Mouse (Mus musculus): Measurements from ENCODE around the gene Mmgt1.

The Mmgt1 gene

GRCm38 (mm10) chrX:56597887-56598640 is at the start of gene Mmgt1:
Gene Mmgt1, minus strand, starts transcription at chrX:56598069.
- DNase-seq = peak; percentile 97

DNA sequence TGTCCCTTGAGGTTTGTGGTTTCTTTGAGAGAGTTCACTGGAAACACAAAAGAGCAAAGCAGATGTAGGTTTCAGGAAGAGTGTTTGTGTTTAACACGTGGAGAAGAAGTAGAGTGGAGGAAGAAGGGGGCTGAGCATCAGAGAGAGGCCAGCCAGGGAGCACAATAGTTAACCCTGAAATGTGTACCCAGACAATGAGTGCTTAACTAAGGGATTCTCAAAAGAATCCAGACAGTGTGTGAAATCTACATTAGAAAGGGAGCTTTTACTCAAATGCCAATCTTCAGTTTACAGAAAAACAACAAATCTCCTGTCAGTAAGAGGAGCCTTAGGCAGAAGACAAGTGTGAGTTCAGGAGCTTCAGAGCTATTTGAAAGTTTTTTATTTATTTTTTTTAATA is 42.2 kb upstream of the Mmgt1 start:
- DNase-seq = no peak

GRCm38 (mm10) chrX:56636185-56636584 is 38.3 kb upstream of the Mmgt1 start:
- no peak for DNase-seq

DNA sequence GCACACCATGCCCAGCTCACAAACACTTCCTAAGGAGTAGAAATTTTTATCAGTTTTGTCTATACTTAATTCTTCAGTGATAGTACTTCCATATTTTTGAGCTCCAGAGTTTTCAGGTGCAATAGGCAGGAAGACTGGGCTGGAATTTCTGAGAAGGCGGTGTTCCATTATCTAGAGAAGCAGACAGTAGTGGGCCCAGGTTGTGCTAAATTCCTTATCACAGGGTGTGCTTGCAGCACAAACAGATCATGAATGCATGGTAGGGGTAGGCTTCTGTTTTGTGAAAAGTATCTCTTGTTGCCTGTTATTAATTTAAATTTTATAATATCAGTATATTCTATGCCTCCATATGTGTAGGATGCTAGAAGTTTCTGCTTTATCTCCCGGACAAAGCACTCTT is 17.4 kb upstream of the Mmgt1 start:
- no peak for DNase-seq

DNA sequence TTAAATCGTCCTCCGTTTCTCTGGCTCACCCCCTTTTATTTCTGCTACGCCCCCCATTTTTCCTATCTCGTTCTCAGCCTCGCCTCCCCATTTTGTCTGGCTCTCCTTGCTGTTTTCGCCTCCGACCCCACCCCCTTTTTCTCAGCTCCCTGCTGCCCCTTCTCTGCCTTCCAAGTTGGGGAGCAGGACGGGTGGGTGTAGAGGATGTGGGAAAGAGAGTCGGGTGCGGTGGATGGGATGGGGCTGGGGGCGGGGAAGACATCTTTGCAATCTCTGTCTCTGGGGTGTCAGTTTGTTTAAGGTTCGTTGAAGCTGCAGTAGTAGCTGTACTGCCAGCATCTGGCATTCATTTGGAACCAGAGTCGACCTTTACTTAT is 12.4 kb upstream of the Mmgt1 start:
- DNase-seq = no peak

DNA sequence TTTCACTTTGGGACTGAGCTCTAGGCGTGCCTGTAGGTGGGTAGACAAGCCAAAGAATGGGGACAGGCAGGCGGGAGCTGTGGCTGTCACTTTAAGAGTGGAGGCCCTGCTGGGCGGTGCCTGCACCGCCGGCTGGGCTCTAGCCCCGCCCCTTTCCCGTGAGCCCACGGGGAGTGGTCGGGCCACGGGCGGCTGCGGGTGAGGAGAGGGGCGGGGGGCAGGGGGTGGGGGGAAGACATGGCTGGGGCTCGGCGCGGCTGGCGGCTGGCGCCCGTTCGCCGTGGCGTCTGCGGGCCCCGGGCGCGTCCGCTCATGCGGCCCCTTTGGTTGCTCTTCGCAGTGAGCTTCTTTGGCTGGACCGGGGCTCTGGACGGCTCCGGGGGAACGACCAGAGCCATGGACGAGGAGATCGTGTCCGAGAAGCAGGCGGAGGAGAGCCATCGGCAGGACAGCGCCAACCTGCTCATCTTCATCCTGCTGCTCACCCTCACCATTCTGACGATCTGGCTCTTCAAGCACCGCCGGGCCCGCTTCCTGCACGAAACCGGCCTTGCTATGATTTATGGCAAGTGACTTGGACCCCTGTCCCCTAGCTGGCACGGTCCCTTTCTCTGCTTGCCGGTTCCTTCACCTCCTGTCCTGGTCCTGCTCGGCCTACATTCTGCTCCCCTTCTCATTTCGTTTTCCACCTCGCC is 11.9 kb upstream of the Mmgt1 start, which contains the start of gene Slc9a6:
TSS of gene Slc9a6 (plus strand) at position 135 of the 695 bp plus-strand sequence.
- peak; percentile 84 for DNase-seq

- no peak for DNase-seq
Observed at GRCm38 (mm10) chrX:56609285-56609622, 11.4 kb upstream of the Mmgt1 start.

DNA sequence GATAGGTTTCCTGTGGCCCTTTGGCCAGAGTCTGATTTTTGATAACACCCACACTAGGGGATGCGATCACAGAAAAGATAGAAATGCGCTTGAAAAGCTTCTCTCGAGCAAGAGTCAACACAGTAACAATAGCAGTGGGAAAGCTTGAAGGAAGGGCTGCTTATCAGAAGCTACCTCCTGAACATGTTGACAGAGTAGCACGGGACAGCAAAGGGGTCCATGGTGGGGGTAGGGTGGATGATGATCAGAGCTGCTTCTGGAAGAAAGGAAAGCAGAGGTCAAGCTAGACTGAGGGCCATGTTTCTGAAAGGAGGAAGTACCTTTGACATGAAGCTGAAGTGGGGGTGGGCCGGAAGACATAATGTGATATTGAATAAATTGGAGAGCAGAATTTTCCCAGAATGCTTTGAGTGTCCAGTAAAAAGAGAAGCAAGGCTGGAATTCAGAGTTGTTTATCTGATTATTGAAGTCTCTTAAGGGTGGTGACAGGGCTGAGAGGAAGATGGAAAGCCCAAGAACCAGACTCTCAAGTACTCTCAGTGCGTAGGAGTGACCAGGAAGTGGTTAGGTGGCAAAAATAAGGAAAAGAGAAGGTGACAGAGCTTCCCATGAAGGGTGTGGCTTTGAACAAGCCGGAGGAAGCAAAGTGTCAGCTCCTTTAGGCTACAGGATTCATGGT is 9.3 kb upstream of the Mmgt1 start:
- no peak for DNase-seq

DNA sequence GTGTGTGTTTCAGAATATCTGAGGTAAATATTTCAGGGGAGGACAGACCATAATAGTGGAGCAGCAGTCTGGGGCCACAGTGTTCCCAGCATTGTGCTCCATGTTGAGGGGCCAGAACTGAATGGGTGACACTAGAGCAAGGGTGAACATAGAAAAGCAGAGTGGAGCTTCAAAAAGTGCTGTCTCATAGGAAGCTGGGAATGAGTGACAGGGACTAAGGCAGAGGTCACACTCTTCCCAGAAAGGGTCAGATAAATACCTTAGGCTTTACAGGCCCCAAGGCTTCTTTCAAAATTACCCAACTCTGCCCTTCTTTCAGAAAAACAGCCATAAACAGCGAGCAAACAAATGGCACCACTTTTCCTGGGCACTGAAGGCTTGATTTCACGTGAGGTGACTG is 8.7 kb upstream of the Mmgt1 start:
- DNase-seq = no peak

DNA sequence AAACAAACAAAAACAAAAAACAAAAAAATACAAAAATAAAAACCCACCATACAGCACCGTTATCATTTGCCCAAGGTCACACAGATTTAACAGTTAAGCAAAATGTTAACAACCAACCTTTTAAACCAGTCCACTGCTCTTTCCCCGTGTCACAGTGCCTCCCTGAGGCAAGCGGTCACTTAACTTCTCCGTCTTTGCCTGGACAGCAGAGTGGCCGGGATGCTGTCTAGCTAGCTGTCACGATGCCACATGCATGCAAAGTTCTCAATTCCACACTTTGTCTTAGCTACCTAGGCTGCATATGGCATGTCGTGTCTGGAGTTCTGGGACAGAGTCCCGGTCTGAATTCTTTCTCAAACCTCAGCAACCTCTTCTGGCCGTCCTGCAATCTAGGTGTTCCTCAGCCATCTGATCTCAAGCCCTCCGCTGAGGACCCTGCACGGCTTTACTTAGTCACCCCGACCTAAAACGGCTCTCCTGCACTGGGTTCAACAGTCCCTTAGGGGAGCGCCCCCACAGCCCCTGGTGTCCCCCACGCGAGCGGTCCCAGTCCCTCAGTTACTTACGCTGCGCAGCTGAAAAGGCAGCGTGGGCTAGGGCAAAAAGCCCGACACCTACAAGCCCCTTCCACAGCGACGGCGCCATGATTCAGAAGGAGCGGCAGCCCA is 516 bp downstream of the Mmgt1 start:
- no peak for DNase-seq

GRCm38 (mm10) chrX:56578200-56578599 is 19.7 kb downstream of the Mmgt1 start:
- no peak for DNase-seq

GRCm38 (mm10) chrX:56572465-56572864 is 25.4 kb downstream of the Mmgt1 start:
- no peak for DNase-seq

DNA sequence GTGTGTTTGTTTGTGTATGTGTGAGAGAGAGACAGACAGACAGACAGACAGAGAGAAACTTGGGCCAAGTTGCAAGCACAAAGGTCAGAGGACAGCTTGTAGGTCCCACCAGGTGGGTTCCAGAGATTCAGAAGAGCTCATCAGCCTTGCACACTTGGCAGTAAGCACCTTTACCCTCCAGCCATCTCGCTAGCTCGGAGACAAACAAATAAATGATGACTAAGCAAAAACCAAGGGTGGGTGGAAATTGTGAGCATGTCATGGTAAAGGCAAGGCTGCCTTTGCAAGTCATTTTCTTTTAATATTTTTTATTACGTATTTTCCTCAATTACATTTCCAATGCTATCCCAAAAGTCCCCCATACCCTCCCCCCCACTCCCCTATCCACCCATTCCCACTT is 44.3 kb downstream of the Mmgt1 start:
- DNase-seq = no peak

DNA sequence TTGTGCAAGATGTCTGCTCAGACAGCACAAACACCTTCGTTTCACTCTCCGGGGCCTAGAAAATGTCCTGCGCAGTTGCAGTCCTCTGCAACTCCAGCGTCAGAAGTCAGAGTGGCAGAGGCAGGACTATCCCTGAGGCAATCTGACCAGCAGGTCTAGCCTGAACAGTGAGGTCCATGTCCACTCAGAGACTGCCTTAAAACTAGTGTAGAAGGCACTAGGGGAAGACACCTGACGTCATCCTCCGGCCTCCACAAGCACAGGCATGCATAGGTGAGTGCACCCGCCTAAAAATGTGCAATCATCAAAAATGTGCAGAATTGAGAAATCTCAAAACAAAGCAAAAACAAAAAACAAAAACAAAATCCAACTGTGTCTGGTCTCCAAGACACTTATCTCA is 48.4 kb downstream of the Mmgt1 start, which contains the start of gene Gm648:
TSS of gene Gm648 (minus strand) at position 101 of the 400 bp plus-strand sequence.
- DNase-seq = no peak

DNA sequence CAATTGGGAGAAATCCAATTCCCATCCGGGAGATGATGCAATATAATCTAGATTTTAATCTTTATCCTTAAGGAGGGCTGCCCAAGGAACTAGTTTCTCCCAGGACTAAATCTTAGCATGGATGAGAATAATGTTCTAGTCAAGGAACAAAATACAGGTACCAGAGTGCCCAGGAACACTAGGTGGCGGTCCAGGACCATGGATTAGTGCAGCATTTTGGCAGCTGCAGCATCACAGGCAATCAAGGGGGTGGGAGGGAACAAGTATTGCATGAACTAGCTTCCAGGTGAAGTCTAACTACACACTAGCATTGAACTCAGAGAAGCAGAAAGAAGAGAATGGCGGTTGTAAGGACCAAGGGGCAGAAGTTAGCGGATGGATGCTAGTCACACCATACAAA is 60.7 kb downstream of the Mmgt1 start:
- DNase-seq = peak; percentile 2

Measured in cerebellum, adult 9-11 months (tissue).